Mouse (Mus musculus) thymus, adult 2 months (tissue): ENCODE measurements at regions not wholly inside any gene's neighbourhood (a gene's known extent, or its start where the extent isn't known, plus 50 kb on each side); places are given as distances from the start of the nearest gene placed in this dataset.

Source experiments
- CTCF ChIP-seq: fragments of 200-500 bp; IDR thresholded peaks from 2 replicates; pipeline ENCODE4 v1.5.1; 2012; ENCODE audit warnings: mild to moderate bottlenecking, control low read depth, low read length, moderate library complexity, borderline replicate concordance; ENCODE audit not compliant: control insufficient read depth, poor library complexity, insufficient read depth; ENCODE audit errors: extremely low read depth
- POLR2A ChIP-seq: fragments of 200-500 bp; IDR thresholded peaks from 2 replicates; pipeline ENCODE4 v1.6.1; 2012; ENCODE audit warnings: mild to moderate bottlenecking, low read length, control low read depth, moderate library complexity; ENCODE audit not compliant: control insufficient read depth, poor library complexity, insufficient read depth; ENCODE audit errors: extremely low read depth

DNA sequence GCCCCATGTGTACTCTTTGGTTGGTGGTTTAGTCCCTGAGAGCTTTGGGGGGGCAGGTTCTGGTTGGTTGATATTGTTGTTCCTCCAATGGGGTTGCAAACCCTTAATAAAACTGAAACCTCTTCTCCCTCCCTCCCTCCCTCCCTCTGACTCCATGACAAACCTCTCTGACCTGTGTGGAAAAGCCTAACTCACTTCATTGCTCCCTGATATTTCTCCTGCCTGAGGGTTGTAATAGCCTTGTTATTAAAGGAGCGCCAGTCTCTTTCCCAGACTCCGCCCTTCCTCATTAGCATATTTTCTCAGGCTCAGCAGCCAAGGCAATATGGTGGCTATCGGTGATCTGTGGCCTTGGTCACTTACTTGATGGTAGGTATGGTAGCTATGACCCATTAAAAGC lies 230.3 kb upstream of the Zfp703 start:
- TF ChIP-seq CTCF (no peak), POLR2A (no peak)
